Mouse (Mus musculus) liver, adult 2 months (tissue): ENCODE results near the gene Sesn2. TPM values are rescaled to one million over a fixed set of nuclear protein-coding genes. Genes with fewer than 3 reads are reported as not detected.

ENCODE experiments used
- DNase-seq: peaks from one replicate; pipeline ENCODE4 v3.0.0-alpha.2; 2011; ENCODE audit warnings: low read depth, low spot score; ENCODE audit errors: extremely low read depth
- H3K27ac ChIP-seq: fragments of 200-500 bp; replicated peaks from 2 replicates; pipeline ENCODE4 v1.5.1; 2012; ENCODE audit warnings: low read depth, mild to moderate bottlenecking, control low read depth, inconsistent platforms, low read length; ENCODE audit not compliant: insufficient read depth
- H3K27me3 ChIP-seq: fragments of 200-500 bp; 2 replicates; pipeline ENCODE4 v1.6.1; 2012; ENCODE audit warnings: mild to moderate bottlenecking, moderate library complexity, low read length, inconsistent platforms; ENCODE audit not compliant: control insufficient read depth, insufficient read depth
- H3K36me3 ChIP-seq: fragments of 200-500 bp; 2 replicates; pipeline ENCODE4 v1.6.1; 2012; ENCODE audit warnings: low read length, inconsistent platforms; ENCODE audit not compliant: control insufficient read depth, insufficient read depth
- H3K4me1 ChIP-seq: fragments of 200-500 bp; 2 replicates; pipeline ENCODE4 v1.6.1; 2011; ENCODE audit warnings: low read length; ENCODE audit not compliant: control insufficient read depth, insufficient read depth
- H3K4me3 ChIP-seq: fragments of 200-500 bp; 2 replicates; pipeline ENCODE4 v1.5.1; 2011; ENCODE audit warnings: low read depth, mild to moderate bottlenecking, control low read depth, low read length, moderate library complexity; ENCODE audit not compliant: insufficient read depth
- H3K79me2 ChIP-seq: fragments of 200-500 bp; 2 replicates; pipeline ENCODE4 v1.6.1; 2012; ENCODE audit warnings: inconsistent platforms, mild to moderate bottlenecking, low read length, moderate library complexity; ENCODE audit not compliant: control insufficient read depth, insufficient read depth
- H3K9ac ChIP-seq: fragments of 200-500 bp; 2 replicates; pipeline ENCODE4 v1.6.1; 2012; ENCODE audit warnings: low read depth, mild to moderate bottlenecking, control low read depth, inconsistent platforms, low read length
- CTCF ChIP-seq: fragments of 200-500 bp; IDR thresholded peaks from 2 replicates; pipeline ENCODE4 v1.5.1; 2011; ENCODE audit warnings: low read depth, low read length, control low read depth
- POLR2A ChIP-seq: fragments of 200-500 bp; IDR thresholded peaks from 2 replicates; pipeline ENCODE4 v1.6.1; 2011; ENCODE audit warnings: low read length, control low read depth; ENCODE audit not compliant: insufficient read depth; ENCODE audit errors: extremely low read depth
- WGBS: fragments of 180-500 bp; shearing (Covaris S2); methylation state at CpG from one replicate; pipeline ENCODE4 v1.1.7; 2018; 5-methylcytosine and 5-hydroxymethylcytosine counted together
- polyA plus RNA-seq: library from polyadenylated mRNA; depleted of rRNA; stranded (reverse); fragments of >200 nt; gene quantifications from 2 replicates; pipeline ENCODE4 v1.2.3, GENCODE M21; 2012
- total RNA-seq: library from RNA; depleted of rRNA; stranded (reverse); fragments of >200 nt; gene quantifications from 2 replicates; pipeline ENCODE4 v1.2.3, GENCODE M21; 2014

The Sesn2 gene
- total and polyA plus RNA-seq, 2 experiments = 2.7 to 5.5 TPM

DNA sequence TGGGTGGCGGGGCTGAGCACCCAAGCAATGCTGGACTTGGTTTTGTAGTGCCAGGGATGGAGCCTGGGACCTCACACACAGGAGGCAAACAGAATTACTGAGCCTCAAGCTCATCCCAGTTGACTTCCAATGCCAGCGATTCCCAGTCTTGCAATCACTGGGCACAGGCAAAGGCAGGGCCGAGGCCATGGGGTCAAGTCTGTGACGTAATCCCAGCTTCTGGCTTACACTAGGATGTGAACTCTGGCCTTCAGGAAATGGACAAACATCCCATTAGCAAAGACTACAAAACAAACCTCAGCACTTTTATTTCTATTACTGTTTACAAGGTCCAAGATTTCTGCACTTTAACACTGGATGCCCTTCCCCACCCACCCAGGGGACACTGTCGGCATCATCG lies 18.6 kb downstream of the Sesn2 start:
- WGBS = 4% methylated on average over 6 of the region's 6 CpGs
- peak overlapping the region; percentile 89 for H3K27ac ChIP-seq
- peaks cover 11% of the 10 kb centered on the region; the same call in 1 of the 2 replicates for H3K36me3 ChIP-seq
- TF ChIP-seq CTCF (no peak), POLR2A (no peak)
- no peak overlapping the region for H3K4me3 ChIP-seq
- peak overlapping the region; percentile 12; the same call in 1 of the 2 replicates for H3K9ac ChIP-seq
- H3K79me2 ChIP-seq = no peaks in the 10 kb centered on the region
- DNase-seq = peak; percentile 100
- no peaks in the 10 kb centered on the region for H3K27me3 ChIP-seq
- H3K4me1 ChIP-seq = peaks cover 42% of the 10 kb centered on the region

DNA sequence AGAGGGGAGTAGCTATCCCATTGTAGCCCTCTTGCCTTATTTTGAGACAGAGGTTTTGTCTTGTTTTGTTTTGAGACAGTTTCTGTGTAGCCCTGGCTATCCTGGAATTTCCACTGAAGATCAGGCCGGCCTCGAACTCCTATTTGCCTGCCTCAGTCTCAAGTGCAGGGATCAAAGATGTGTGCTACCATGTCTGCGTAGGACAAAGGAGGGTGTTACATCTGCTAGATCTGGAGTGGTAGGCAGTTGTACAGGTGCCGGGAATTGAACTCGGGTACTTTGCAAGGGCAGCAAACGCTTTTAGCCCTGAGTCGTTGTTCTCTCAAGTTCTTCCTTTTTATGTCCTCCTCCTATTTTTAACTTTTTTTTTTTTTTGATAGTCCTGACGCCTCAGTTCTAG lies 19.2 kb downstream of the Sesn2 start:
- Histone ChIP-seq H3K27ac (peak overlapping the region; percentile 57; the same call in 1 of the 2 replicates), H3K79me2 (no peaks in the 10 kb centered on the region), H3K27me3 (no peaks in the 10 kb centered on the region), H3K9ac (no peak overlapping the region), H3K4me3 (no peak overlapping the region), H3K36me3 (peaks cover 6% of the 10 kb centered on the region; the same call in 1 of the 2 replicates), H3K4me1 (peaks cover 42% of the 10 kb centered on the region)
- no peak for DNase-seq
- no peak for TF ChIP-seq POLR2A
- TF ChIP-seq CTCF = no peak
- WGBS = 89% methylated on average over 8 of the region's 8 CpGs

DNA sequence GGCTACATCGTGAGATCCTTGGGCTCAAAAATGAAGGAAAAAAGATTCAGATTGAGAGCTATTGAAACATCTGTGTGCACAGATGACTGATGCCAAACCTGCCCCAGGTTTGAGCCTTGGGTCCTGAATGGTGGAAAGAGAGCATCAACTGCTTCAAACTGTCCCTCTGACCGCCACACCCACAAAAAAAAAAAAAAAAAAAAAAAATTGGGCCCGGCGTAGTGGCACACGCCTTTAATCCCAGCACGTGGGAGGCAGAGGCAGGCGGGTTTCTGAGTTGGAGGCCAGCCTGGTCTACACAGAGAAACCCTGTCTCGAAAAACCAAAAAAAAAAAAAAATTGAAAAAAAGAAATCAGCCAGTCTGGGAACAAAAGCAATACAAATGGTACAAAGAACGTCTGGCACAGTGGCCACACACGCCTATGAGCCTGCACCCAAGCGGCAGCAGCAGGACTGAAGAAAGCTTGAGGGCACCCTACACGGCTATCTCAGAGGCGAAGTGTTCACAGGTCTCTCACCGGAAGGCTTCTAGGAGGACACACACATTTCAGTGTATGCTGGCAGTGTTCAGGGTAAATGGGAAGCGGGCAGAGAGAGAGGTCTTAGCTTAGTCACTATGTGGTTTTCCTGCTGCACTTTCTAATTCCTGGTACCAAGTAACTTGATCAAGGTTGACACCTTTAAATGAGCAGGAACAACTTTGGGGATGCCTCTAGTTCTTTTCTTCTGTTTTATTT lies 19.9 kb downstream of the Sesn2 start:
- Histone ChIP-seq H3K4me3 (no peak overlapping the region), H3K9ac (no peak overlapping the region), H3K27me3 (no peaks in the 10 kb centered on the region), H3K4me1 (peaks cover 42% of the 10 kb centered on the region), H3K79me2 (no peaks in the 10 kb centered on the region), H3K27ac (no peak overlapping the region), H3K36me3 (peaks cover 4% of the 10 kb centered on the region; the same call in 1 of the 2 replicates)
- WGBS = 69% methylated on average over 15 of the region's 15 CpGs
- DNase-seq = peak; percentile 65
- TF ChIP-seq CTCF = no peak

DNA sequence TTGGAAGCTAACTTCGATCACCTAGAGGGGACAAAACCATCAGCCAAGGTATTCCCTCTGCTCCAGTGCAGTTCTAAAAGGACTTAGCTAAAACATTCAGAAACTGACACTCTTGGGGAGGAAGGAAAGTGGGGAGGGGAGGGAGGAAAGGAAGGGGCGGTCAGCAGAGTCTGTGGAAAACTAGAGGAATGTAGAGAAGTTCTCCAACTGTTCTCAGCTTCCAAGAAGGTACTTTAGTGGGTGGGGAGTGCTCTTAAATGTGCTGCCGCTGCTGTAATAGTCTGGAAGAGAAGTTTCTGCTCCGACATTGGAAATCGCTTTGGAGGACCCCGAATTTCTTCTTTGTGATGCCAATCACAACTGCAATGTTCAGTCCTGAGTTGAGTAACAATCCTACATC lies 21.3 kb downstream of the Sesn2 start:
- 0 out of 2 replicates have a peak, but pooled peaks cover 2% of the 10 kb centered on the region for H3K36me3 ChIP-seq

DNA sequence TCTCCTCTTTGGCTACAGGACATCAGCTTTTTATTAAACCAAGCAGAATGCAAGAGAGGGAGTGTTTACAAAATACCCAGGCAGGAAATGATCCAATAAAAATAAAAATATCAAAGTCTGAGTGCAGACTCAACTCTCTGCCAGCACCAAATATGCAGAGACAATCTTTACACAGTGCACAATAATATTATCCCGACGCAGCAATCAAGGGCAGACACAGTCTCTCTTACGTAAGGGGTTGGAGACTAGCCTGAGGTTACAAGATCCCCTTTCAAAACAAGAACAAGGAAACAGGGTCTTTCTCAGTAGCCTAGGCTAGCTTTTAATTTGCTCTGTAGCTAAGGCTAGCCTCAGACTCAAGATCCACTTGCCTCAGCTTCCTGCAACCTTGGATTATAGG lies 21.8 kb downstream of the Sesn2 start:
- Histone ChIP-seq H3K36me3 (no peaks in the 10 kb centered on the region), H3K9ac (peak overlapping the region; percentile 51; the same call in 1 of the 2 replicates), H3K4me1 (peaks cover 48% of the 10 kb centered on the region), H3K4me3 (no peak overlapping the region), H3K79me2 (no peaks in the 10 kb centered on the region), H3K27ac (peak overlapping the region; percentile 84), H3K27me3 (no peaks in the 10 kb centered on the region)
- WGBS = 3% methylated on average over 3 of the region's 3 CpGs
- TF ChIP-seq POLR2A = no peak
- no peak for TF ChIP-seq CTCF
- peak; percentile 96 for DNase-seq

More for the DNA sequence above, 21.3 kb downstream of the Sesn2 start:
- TF ChIP-seq POLR2A = no peak
- TF ChIP-seq CTCF = no peak
- no peak overlapping the region for H3K4me3 ChIP-seq
- H3K9ac ChIP-seq = no peak overlapping the region
- H3K27me3 ChIP-seq = no peaks in the 10 kb centered on the region
- 78% methylated on average over 6 of the region's 6 CpGs for WGBS
- no peaks in the 10 kb centered on the region for H3K79me2 ChIP-seq
- no peak for DNase-seq
- peak overlapping the region; percentile 71 for H3K27ac ChIP-seq
- H3K4me1 ChIP-seq = peaks cover 46% of the 10 kb centered on the region

DNA sequence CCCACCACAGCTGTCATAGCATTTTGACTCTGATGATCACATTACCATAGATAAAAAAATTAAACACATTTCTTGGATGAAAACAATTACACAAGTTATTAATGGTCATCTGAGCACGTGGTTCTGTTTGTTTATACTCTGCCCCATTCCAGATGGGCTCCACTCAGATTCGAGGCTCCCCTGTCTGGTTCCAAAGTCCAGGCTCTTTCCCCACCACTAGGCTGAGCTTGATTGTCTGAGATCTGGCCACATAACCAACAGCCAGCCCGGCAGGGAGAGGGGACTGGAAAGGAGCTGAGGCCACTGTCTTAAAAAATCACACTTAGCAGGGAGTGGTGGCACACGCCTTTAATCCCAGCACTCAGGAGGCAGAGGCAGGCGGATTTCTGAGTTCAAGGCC lies 25.5 kb downstream of the Sesn2 start:
- no peaks in the 10 kb centered on the region for H3K79me2 ChIP-seq
- peak; percentile 97 for DNase-seq
- no peak overlapping the region for H3K4me3 ChIP-seq
- no peak overlapping the region for H3K9ac ChIP-seq
- no peaks in the 10 kb centered on the region for H3K36me3 ChIP-seq
- TF ChIP-seq CTCF (no peak), POLR2A (no peak)
- peaks cover 28% of the 10 kb centered on the region for H3K4me1 ChIP-seq
- H3K27me3 ChIP-seq = no peaks in the 10 kb centered on the region
- WGBS = 17% methylated on average over 5 of the region's 5 CpGs
- H3K27ac ChIP-seq = peak overlapping the region; percentile 34
